Mouse (Mus musculus) embryonic facial prominence, embryonic 10.5 days (tissue): ENCODE measurements at regions not wholly inside any gene's neighbourhood (a gene's known extent, or its start where the extent isn't known, plus 50 kb on each side); places are given as distances from the start of the nearest gene placed in this dataset.
A peak's percentile ranks its signal among the peaks of the same experiment; 100 is the strongest.

Experiments
- DNase-seq: peaks from one replicate; pipeline ENCODE4 v3.0.0-alpha.2; 2017; ENCODE audit warnings: low spot score
- H3K27ac ChIP-seq: fragments of 300-500 bp; sonication (generic); replicated peaks from 2 replicates; pipeline ENCODE4 v1.5.1; 2016; ENCODE audit warnings: mild to moderate bottlenecking
- H3K27me3 ChIP-seq: fragments of 300-500 bp; sonication (generic); replicated peaks from 2 replicates; pipeline ENCODE4 v1.6.1; 2016; ENCODE audit warnings: low read depth, mild to moderate bottlenecking; ENCODE audit not compliant: poor library complexity, severe bottlenecking
- H3K36me3 ChIP-seq: fragments of 300-500 bp; sonication (generic); replicated peaks from 2 replicates; pipeline ENCODE4 v1.6.1; 2016; ENCODE audit warnings: mild to moderate bottlenecking, moderate library complexity
- H3K4me1 ChIP-seq: fragments of 300-500 bp; sonication (generic); 2 replicates; pipeline ENCODE4 v1.6.1; 2016
- H3K4me3 ChIP-seq: fragments of 300-500 bp; sonication (generic); 2 replicates; pipeline ENCODE4 v1.5.1; 2016; ENCODE audit warnings: mild to moderate bottlenecking, moderate library complexity
- H3K9me3 ChIP-seq: fragments of 300-500 bp; sonication (generic); 2 replicates; pipeline ENCODE4 v1.6.1; 2016; ENCODE audit warnings: mild to moderate bottlenecking
- WGBS: fragments of 180-500 bp; shearing (Covaris S2); methylation state at CpG from one replicate; pipeline ENCODE4 v1.1.7; 2016; 5-methylcytosine and 5-hydroxymethylcytosine counted together

DNA sequence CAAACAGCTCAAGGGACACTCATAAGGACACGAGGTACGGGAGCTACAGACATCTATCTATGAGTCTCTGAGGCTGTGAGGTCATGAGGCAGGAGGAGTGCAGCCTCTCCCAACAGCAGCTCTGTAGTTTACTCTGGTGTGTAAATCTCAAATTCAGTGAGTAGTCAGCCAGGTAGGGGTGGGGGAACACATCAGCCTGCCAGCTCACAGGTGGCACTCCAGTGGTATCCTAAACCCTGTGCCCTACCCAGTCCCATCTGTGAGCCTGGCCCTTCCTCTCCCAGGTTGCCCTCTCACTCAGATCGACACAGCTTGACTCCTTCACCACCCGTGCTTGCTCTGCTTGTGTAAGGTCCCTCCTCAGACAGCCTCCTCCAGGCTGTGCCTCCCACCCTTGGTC, 202.2 kb downstream of the Sipa1l2 start:
- peaks cover 26% of the 10 kb centered on the region for H3K27me3 ChIP-seq
- H3K27ac ChIP-seq: no peak overlapping the region
- WGBS: 83% methylated on average over 4 of the region's 4 CpGs
- H3K9me3 ChIP-seq: no peaks in the 10 kb centered on the region
- no peaks in the 10 kb centered on the region for H3K36me3 ChIP-seq
- H3K4me1 ChIP-seq: peaks cover 26% of the 10 kb centered on the region
- H3K4me3 ChIP-seq: no peak overlapping the region
- no peak for DNase-seq

DNA sequence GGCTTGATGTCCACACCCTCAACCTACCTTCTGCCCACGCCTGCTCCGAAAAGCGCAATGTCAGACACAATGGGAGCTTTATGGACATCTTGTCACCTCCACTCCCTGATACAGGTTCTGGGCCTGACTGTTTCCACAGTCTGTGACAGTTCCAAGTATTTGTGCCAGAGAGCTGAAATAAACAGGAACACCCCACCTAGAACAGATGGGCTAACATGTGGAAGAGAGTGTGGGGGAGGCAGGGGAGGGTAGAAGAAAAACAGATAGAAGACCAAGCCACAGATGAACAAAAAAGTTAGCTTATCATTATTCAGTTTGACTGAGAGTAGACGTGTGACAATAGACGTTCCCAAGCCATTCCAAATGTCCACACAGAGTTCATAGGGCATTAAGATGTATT, 204.6 kb downstream of the Sipa1l2 start:
- Histone ChIP-seq H3K36me3 (no peaks in the 10 kb centered on the region), H3K9me3 (0 out of 2 replicates have a peak, but pooled peaks cover 2% of the 10 kb centered on the region), H3K27ac (no peak overlapping the region), H3K4me3 (no peak overlapping the region), H3K27me3 (peaks cover 26% of the 10 kb centered on the region), H3K4me1 (peaks cover 22% of the 10 kb centered on the region)
- DNase-seq: no peak
- WGBS: 88% methylated on average over 5 of the region's 5 CpGs

DNA sequence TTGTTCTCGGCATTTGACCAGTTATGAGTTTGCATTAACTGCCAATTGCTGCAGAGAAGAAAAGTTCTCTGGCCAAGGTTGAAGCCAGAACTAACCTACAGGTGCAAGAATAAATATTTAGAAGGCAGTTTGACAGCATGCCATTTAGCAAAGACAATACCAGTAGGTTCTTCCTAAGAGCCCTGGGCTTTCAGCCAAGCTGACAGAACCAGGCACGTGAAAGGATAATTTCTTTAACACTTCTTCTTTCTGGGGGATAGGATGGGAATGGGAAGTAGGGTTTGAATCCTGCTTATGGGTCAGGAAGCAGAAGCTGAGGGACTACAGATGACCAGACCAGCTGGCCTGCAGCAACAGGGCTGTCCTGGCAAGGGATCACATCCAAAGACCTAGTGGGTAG, 210.2 kb downstream of the Sipa1l2 start:
- DNase-seq: no peak
- H3K36me3 ChIP-seq: no peaks in the 10 kb centered on the region
- H3K9me3 ChIP-seq: 0 out of 2 replicates have a peak, but pooled peaks cover 7% of the 10 kb centered on the region
- WGBS: 92% methylated on average over 2 of the region's 2 CpGs
- H3K27ac ChIP-seq: no peak overlapping the region
- peaks cover 26% of the 10 kb centered on the region for H3K4me1 ChIP-seq
- H3K27me3 ChIP-seq: peaks cover 16% of the 10 kb centered on the region
- H3K4me3 ChIP-seq: no peak overlapping the region

DNA sequence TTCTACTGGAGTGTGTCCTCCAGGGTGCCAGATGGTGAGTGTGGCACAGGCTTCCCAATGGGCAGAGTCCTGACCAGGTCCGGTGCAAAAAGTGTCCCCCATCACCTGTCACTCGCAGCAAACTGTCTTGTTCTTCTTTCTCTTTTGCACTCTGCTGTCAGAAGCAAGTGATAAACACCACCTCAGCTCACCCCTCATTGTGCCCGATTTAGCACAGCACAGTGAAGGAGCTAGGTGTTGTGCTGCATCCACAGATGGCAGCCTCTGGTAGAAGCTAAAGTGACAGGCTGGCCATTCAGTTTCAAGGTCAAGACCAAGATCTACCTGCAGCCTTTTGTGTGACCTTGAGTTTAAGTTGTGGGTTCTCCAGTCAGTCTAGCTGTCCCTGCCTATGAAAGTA, 211.8 kb downstream of the Sipa1l2 start:
- no peaks in the 10 kb centered on the region for H3K36me3 ChIP-seq
- H3K4me1 ChIP-seq: peaks cover 28% of the 10 kb centered on the region
- H3K27me3 ChIP-seq: peaks cover 23% of the 10 kb centered on the region
- no peak overlapping the region for H3K4me3 ChIP-seq
- H3K27ac ChIP-seq: no peak overlapping the region
- 86% methylated on average over 3 of the region's 3 CpGs for WGBS
- 0 out of 2 replicates have a peak, but pooled peaks cover 7% of the 10 kb centered on the region for H3K9me3 ChIP-seq
- DNase-seq: no peak

DNA sequence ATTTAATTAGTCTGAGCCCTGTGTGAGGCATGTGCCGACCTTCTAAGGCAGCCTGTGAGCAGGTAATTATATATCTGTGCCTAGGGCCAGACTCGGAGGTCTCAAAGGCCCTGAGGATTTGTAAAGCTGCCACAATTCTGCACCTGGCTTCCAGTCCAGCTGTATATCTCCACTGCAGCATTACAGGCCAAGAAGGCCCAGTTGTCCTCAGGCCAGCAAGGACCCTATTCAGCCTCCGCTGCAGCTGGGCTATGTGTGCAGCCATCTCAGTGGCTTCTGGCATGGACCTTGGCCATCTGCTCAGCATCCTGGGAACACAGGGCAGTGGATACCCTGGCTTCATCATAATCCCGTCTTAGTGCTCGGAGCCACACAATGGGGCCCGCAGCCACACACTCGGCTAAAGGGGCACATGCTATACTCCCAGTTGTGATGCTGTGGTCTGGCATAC, 214.5 kb downstream of the Sipa1l2 start:
- DNase-seq: peak; percentile 36

DNA sequence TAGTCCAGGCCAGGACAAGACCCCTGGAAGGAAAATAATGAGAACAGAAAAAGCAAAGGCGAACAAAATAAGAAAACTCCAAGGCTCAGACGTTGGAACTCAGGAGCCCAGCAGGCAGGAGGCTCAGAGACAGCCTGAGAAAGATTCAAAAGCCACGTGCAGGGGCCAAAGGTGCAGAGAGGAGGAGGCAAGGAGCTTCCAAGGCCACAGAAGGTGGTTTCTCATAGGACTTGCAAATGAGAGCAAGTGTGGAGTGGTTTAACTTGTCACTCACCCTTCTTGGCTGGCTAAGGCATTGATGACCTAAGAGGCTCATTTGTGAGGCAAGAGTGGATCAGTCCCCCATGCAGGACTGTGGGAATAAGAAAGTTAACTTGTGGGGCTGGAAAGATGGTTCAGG, 217.3 kb downstream of the Sipa1l2 start:
- no peaks in the 10 kb centered on the region for H3K9me3 ChIP-seq
- 49% methylated on average over 3 of the region's 3 CpGs for WGBS
- 0 out of 2 replicates have a peak overlapping the region, but pooled peaks have one; percentile 12 for H3K27ac ChIP-seq
- no peak for DNase-seq
- no peak overlapping the region for H3K4me3 ChIP-seq
- H3K36me3 ChIP-seq: no peaks in the 10 kb centered on the region
- peaks cover 24% of the 10 kb centered on the region for H3K27me3 ChIP-seq
- H3K4me1 ChIP-seq: peaks cover 50% of the 10 kb centered on the region

More for the DNA sequence above, 214.5 kb downstream of the Sipa1l2 start:
- Histone ChIP-seq H3K27me3 (peaks cover 36% of the 10 kb centered on the region), H3K36me3 (no peaks in the 10 kb centered on the region), H3K9me3 (0 out of 2 replicates have a peak, but pooled peaks cover 6% of the 10 kb centered on the region), H3K4me3 (no peak overlapping the region), H3K27ac (peak overlapping the region; percentile 70), H3K4me1 (peaks cover 33% of the 10 kb centered on the region)
- 61% methylated on average over 7 of the region's 7 CpGs for WGBS

DNA sequence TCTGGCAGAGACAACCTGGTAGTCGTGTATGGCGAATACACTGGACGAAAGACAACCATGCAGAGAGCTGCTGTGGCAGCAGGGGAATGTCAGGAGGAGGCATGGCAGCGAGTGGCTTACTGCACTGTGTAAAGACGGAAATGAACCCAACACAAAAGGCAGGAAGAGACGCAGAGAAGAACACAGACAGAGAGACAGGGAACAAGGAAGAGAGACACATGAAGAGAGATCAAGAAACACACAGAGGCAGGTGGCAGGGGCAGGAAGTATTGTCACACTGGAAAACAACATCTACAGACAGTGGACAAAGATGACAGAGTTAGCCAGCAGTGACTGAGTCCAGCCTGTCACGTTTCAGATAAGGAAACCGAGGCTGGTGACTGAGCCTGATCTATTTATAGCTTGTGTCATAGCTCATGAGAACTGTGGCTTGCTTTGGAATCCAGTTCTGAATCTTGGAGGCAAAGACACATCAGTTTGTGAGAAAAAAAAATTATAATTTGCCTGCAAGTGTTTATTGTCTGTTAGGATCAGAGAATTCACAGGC, 218.0 kb downstream of the Sipa1l2 start:
- WGBS: 79% methylated on average over 8 of the region's 8 CpGs
- no peak for DNase-seq
- Histone ChIP-seq H3K36me3 (no peaks in the 10 kb centered on the region), H3K4me3 (no peak overlapping the region), H3K27ac (no peak overlapping the region), H3K4me1 (peaks cover 50% of the 10 kb centered on the region), H3K27me3 (peaks cover 20% of the 10 kb centered on the region), H3K9me3 (no peaks in the 10 kb centered on the region)

DNA sequence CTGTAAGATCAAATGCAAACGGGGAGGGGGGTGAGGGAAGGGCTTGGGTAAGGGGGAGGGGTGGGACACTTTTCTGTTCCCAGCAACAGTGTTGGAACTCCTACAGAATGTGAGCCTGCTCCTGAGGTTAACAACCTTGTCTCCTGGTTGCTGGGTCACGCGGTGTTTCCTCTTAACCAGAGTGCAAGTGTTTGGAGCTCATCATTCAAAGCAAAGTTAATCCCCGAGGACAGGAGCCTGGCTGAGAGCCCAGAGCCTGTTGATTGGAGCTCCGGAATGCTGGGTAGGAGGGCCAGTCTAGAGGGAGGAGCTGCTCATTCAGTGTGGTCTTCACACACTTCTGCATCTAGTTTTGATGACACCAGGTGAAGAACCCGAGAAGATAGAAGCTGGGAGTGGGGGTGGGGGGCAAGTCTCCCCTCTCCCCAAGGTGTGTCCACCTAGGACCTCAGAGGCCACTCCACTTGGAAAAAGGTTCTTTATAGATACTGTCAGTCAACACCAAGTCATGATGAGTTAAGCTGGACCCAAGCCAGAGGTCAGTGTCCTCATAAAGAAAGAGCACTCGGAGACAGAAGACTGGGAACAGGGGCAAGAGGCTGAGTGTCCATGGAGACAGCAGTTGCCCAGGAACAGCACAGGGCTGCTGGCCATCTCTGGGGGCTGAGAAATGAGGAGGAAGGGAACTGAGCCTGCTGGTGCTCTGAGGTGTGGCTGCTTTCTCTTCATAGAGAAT, 220.2 kb downstream of the Sipa1l2 start:
- 41% methylated on average over 7 of the region's 7 CpGs for WGBS
- peak overlapping the region; percentile 31; the same call in 1 of the 2 replicates for H3K27ac ChIP-seq
- peak; percentile 44 for DNase-seq

DNA sequence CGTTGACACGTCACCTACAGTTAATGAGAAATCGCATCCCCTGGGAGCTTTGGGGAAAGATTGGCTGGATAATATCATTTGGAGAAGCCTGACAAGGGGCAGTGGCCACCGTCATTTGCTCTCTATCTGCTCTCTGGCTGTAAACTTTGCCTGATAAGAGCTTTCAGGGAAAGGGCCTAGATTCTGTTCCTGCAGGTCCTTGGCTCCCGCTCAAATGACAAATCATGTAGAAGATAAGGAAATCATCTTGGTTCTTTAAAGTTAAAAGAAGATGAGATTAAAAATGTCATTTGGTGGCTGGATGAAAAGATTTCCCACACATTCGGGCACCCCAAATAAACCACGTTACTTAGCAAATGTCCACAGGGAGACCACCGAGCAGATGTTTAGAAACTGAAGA, 223.4 kb downstream of the Sipa1l2 start:
- H3K4me3 ChIP-seq: no peak overlapping the region
- WGBS: 88% methylated on average over 8 of the region's 8 CpGs

More for the DNA sequence above, 220.2 kb downstream of the Sipa1l2 start:
- H3K4me1 ChIP-seq: peaks cover 31% of the 10 kb centered on the region
- no peaks in the 10 kb centered on the region for H3K9me3 ChIP-seq
- no peaks in the 10 kb centered on the region for H3K36me3 ChIP-seq
- H3K4me3 ChIP-seq: no peak overlapping the region
- H3K27me3 ChIP-seq: peaks cover 20% of the 10 kb centered on the region

DNA sequence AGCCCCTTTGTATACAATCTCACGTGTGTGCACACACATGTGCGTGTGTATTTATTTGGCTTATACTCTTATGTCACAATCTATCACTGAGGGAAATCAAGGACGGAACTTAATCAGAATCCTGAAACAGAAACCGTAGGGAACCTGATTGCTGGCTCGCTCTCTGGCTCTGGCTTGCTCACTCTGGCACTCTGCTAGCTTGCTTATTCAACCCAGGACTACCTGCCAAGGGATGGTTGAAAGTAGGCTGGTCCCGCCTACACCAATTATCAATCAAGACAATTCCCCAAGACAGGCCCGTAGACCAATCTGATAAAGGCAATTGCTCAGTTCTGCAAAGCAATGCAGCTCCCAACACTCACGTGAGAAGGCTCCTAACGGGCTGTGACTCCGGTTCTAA, 224.0 kb downstream of the Sipa1l2 start:
- Histone ChIP-seq H3K27ac (no peak overlapping the region), H3K4me3 (no peak overlapping the region), H3K9me3 (no peaks in the 10 kb centered on the region), H3K36me3 (no peaks in the 10 kb centered on the region), H3K27me3 (peaks cover 12% of the 10 kb centered on the region; the same call in 1 of the 2 replicates), H3K4me1 (peaks cover 34% of the 10 kb centered on the region)
- DNase-seq: no peak
- WGBS: 91% methylated on average over 10 of the region's 10 CpGs

More for the DNA sequence above, 223.4 kb downstream of the Sipa1l2 start:
- peaks cover 34% of the 10 kb centered on the region for H3K4me1 ChIP-seq
- peaks cover 18% of the 10 kb centered on the region for H3K27me3 ChIP-seq
- no peaks in the 10 kb centered on the region for H3K9me3 ChIP-seq
- no peaks in the 10 kb centered on the region for H3K36me3 ChIP-seq
- no peak overlapping the region for H3K27ac ChIP-seq
- no peak for DNase-seq

DNA sequence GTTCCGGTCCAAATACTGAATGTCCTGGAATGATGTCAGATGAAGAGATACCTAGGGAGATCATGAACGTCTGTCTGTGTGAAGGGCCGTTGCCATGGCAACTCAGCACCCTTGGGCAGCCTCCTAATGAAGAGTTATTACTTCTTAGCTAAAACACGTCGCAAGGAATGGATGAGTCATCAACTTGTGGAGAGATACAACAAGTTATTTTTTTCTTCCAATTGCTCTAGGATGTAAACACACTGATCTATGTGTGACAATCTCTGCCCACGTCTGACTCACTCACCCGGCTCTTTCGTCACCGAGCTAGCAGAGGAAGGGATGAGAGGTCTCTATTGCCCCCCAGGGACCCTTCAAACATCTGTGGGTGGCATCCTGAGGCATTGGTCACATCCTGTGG, 225.7 kb downstream of the Sipa1l2 start:
- 69% methylated on average over 9 of the region's 9 CpGs for WGBS
- peaks cover 26% of the 10 kb centered on the region; the same call in 1 of the 2 replicates for H3K27me3 ChIP-seq
- H3K4me1 ChIP-seq: peaks cover 24% of the 10 kb centered on the region
- H3K36me3 ChIP-seq: no peaks in the 10 kb centered on the region
- H3K9me3 ChIP-seq: no peaks in the 10 kb centered on the region
- H3K27ac ChIP-seq: no peak overlapping the region
- no peak overlapping the region for H3K4me3 ChIP-seq
- DNase-seq: no peak

DNA sequence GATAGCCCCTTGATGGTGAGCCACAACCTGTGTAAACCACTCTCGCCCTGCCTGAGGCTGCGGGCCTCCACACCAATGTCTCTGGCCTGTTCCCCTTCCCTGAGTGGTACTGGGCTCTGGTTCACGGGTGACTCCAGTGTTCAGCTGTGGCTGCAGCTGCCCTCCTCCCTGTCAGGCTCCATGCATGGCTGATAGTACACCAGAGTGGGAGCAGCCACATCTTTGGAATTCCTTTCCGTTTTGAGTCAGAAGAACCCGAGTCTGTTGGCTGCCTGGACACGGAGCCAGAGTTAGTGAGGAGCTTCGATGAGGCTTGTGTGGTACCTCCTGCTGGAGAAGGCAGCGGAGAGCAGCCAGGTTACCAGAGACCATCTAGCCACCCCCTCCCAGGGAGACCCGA, 227.1 kb downstream of the Sipa1l2 start:
- WGBS: 80% methylated on average over 9 of the region's 9 CpGs
- no peaks in the 10 kb centered on the region for H3K9me3 ChIP-seq
- DNase-seq: no peak
- no peak overlapping the region; the same call in 1 of the 2 replicates for H3K27ac ChIP-seq
- H3K4me3 ChIP-seq: no peak overlapping the region
- H3K4me1 ChIP-seq: peaks cover 27% of the 10 kb centered on the region
- 0 out of 2 replicates have a peak, but pooled peaks cover 31% of the 10 kb centered on the region for H3K27me3 ChIP-seq
- no peaks in the 10 kb centered on the region for H3K36me3 ChIP-seq

DNA sequence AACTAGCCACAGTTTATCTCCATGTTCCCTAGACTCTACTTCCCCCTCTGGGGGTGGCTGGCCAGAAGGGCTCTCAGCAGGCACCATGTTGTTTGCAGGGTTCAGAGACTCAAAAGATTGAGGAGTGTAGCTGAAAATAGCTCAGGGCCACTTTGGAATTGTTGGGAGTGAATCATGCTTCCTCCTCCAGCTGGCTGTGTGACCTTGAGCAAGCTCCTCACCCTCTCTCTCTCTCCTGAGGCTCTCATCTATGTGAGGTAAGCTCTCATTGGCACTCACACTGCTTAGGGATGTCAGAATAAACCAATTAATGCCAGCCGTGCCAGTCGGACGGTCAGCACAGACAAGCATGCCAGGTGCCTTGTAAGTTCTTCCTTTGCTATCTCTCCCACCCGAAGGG, 228.0 kb downstream of the Sipa1l2 start:
- DNase-seq: no peak
- Histone ChIP-seq H3K36me3 (no peaks in the 10 kb centered on the region), H3K4me3 (no peak overlapping the region), H3K4me1 (peaks cover 34% of the 10 kb centered on the region), H3K27ac (no peak overlapping the region), H3K9me3 (no peaks in the 10 kb centered on the region), H3K27me3 (peaks cover 39% of the 10 kb centered on the region)
- 92% methylated on average over 4 of the region's 4 CpGs for WGBS
